8 mouse cellular contexts compared by ENCODE assay signal in the genomic region with DNA sequence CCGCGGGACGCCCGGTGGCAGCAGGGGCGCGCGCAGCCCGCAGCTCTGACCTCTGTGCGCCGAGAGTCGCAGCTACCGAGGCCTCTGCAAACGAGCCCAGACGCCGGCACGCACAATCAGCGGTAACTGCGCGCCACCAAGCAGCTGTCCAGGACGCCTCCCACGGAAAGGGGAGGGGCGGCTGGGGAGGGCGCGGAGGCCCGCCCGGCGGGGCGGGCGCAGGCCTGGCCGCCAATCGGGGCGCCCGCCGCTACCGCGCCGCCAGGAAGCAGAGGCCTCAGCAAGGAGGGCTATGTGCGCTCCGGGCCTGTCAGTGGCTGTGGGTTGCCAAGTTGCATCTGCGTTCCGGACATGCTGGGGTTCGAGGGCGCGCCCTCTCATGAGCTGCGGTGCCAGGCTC.
A peak's percentile ranks its signal among the peaks of the same experiment; 100 is the strongest.
DNase-seq lines count a peak whose midpoint lies in the region; ATAC-seq lines count a peak whose summit lies in the region.
"Not testable (repeated sequence)": the region's sequence is repeated elsewhere in the genome, so short reads cannot be mapped to it uniquely, and the experiment has no call there.

No protein-coding gene starts in this region.

- H3K27me3 ChIP-seq in hindbrain, embryonic 15.5 days; lung, embryonic 15.5 days: not testable (repeated sequence)

- H3K9me3 ChIP-seq in hindbrain, embryonic 15.5 days; lung, embryonic 15.5 days: not testable (repeated sequence)

- not testable (repeated sequence) for H3K4me2 ChIP-seq in hindbrain, embryonic 15.5 days
- H3K4me2 ChIP-seq in lung, embryonic 15.5 days = peak overlapping the region; percentile 39

- not testable (repeated sequence) for H3K4me1 ChIP-seq in hindbrain, embryonic 15.5 days (replicated peaks); lung, embryonic 15.5 days

- not testable (repeated sequence) for H3K9ac ChIP-seq in hindbrain, embryonic 15.5 days; lung, embryonic 15.5 days

- ATAC-seq in hindbrain, embryonic 15.5 days (ENCODE audit: low FRiP score, low read depth); lung, embryonic 15.5 days (ENCODE audit: borderline replicate concordance, extremely low read depth, low FRiP score, low TSS enrichment): not testable (repeated sequence)

- WGBS in hindbrain, embryonic 15.5 days = 7% methylated on average over 42 of the region's 45 CpGs
- WGBS in lung, embryonic 15.5 days = 7% methylated on average over 33 of the region's 45 CpGs

- not testable (repeated sequence) for H3K36me3 ChIP-seq in hindbrain, embryonic 15.5 days; lung, embryonic 15.5 days

- H3K4me3 ChIP-seq in hindbrain, embryonic 15.5 days = peak overlapping the region; percentile 8; the same call in 1 of the 2 replicates
- H3K4me3 ChIP-seq in lung, embryonic 15.5 days = peak overlapping the region; percentile 22

- H3K27ac ChIP-seq in hindbrain, embryonic 15.5 days (replicated peaks); lung, embryonic 15.5 days: not testable (repeated sequence)

- DNase-seq in WW6 (ENCODE audit: low read depth, low spot score) = peak; percentile 43
- DNase-seq in embryo, embryonic 9.5 days (ENCODE audit: extremely low spot score) = peak; percentile 21
- DNase-seq in heart, adult 11 months = peak; percentile 88
- DNase-seq in kidney, postnatal 10 days = peak; percentile 63
- DNase-seq in ovary, postnatal 14 days (ENCODE audit: low spot score) = peak; percentile 5
- DNase-seq in thymus, postnatal 4 days = peak; percentile 71

Comparison
In these comparisons a context has a peak if more than half of its experiments do, and no peak if none do; other contexts are left out.
1. DNase-seq: peak in every context shown above with its lines; median percentile 88 in heart, adult 11 months; 71 in thymus, postnatal 4 days; 63 in kidney, postnatal 10 days; 43 in WW6; 21 in embryo, embryonic 9.5 days; 5 in ovary, postnatal 14 days.